Mouse (Mus musculus) layer of hippocampus, adult 9-10 months (tissue): ENCODE results near the gene Krtap5-1.
"Not testable (repeated sequence)": the region's sequence is repeated elsewhere in the genome, so short reads cannot be mapped to it uniquely, and the experiment has no call there.

Experiments
- DNase-seq: peaks from one replicate; pipeline ENCODE4 v3.0.0; 2022; ENCODE audit warnings: low spot score

Krtap5-1 gene

GRCm38 (mm10) chr7:142297018-142297417 is at the start of gene Krtap5-1:
Krtap5-1 (minus strand) TSS chr7:142297118.
- DNase-seq = not testable (repeated sequence)

DNA sequence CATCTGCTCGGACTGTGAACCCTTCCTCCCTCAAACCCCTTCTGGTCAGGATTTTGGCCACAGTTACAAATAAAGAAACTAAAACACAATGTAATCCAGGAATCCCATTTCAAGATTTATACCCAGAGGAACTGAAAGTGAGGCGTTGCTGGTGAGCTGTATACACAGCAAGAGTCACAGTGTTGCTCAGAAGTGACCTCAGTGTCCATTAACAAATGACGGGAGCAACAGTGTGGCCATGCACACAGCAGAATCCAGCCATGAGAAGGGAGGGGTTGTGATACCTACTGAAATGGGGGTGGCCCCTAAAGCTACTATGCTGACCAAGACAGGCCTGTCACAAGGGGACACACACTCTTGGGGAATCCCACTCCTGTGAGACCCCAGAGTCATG is 45.3 kb upstream of the Krtap5-1 start:
- no peak for DNase-seq

DNA sequence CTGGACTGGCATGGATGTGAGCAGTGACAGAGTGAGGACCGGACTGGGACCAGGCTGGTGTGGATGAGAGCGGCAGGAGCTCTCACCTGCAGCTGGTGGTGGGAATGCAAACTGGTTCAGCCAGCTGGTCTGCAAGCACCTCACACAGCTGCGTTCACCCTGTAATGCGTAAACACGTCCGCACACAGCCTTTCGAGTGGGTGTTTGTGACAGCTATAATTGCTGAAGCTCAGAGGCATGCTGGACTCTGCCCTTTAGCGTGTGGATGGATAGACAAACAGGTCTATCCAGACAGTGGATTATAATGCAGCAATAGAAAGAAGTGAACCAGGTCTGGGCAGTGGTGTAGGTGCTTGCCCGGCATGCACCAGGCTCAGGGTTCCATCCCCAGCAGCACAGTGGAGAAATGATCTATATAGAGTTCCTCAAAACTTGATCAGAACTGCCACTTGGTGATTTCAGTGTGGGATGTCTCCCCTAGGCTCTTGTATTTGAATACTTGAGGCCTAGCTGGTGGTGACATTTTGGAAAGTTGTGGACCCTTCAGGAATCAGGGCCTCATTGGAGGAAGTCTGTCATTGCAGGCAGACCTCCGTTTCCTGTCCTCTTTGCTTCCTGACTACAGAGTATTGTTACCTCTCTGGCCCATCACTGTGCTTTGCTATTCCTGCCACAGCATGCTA is 44.8 kb upstream of the Krtap5-1 start:
- no peak for DNase-seq

- no peak for DNase-seq
These were observed 43.5 kb upstream of the Krtap5-1 start for GRCm38 (mm10) chr7:142340269-142340970.

DNA sequence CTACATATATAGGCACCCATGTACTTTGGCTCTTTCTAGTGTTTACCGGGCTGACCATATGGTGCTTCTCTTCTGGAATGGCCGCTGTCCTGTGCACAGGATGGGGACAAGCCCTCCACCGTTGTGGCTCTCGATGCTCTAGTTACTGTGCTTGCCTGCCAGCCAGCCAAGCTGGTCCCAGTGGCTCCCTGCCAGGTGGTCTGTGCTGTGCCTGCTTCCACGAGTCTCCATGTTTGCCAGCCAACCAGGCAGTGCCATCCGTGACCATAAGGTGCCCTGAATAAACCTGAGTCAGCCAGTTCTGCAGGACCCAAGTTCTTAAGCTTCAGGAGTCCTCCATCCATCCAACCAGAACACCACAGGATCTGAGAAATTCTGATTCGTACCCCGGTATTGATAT is 38.2 kb upstream of the Krtap5-1 start:
- DNase-seq = no peak

DNA sequence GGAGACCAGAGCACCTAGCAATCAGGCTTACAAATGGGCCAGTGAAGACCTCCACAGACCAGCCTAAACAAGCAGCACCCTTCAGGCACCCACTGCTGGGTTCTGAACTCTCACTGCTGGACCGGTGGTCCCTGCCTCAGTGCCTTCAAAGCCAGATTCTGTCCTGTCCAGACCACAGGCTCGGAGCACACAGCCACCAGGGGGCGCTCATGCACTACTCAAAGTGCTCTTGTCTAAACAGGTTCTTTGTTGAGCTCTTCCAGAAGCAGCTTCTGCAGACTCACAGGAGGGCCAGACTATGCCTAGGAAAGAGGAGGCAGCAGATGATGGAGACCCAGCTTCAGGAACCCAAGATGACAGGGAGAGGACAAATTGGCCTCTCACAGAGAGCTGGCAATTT is 37.3 kb upstream of the Krtap5-1 start:
- peak; percentile 92 for DNase-seq

- DNase-seq = not testable (repeated sequence)
These were observed 35.8 kb upstream of the Krtap5-1 start for GRCm38 (mm10) chr7:142332741-142333140.

GRCm38 (mm10) chr7:142331281-142331680 is 34.4 kb upstream of the Krtap5-1 start:
- no peak for DNase-seq

DNA sequence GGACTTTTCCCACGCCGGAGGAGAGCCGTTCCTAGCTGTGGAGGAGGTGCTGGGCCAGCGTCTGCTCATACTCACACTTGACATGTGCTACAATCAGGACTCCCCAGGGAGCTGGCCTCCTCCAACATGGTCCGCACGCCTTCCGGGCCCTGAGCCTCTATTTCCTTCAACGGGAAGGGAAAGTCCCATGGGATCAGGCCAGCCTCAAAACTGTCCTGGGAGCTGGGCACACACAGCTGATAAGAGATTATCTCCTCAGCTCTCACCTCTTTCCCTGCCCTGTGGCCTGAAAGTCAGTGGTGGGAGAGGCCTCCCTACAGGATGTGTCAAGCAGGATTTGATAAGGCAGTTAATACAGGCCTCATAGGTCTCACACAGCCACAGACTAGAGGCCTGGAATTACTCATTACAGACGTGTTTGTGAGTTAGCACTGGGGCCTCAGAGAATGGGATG is 33.4 kb upstream of the Krtap5-1 start:
- DNase-seq = no peak

GRCm38 (mm10) chr7:142328507-142328906 is 31.6 kb upstream of the Krtap5-1 start:
- no peak for DNase-seq

DNA sequence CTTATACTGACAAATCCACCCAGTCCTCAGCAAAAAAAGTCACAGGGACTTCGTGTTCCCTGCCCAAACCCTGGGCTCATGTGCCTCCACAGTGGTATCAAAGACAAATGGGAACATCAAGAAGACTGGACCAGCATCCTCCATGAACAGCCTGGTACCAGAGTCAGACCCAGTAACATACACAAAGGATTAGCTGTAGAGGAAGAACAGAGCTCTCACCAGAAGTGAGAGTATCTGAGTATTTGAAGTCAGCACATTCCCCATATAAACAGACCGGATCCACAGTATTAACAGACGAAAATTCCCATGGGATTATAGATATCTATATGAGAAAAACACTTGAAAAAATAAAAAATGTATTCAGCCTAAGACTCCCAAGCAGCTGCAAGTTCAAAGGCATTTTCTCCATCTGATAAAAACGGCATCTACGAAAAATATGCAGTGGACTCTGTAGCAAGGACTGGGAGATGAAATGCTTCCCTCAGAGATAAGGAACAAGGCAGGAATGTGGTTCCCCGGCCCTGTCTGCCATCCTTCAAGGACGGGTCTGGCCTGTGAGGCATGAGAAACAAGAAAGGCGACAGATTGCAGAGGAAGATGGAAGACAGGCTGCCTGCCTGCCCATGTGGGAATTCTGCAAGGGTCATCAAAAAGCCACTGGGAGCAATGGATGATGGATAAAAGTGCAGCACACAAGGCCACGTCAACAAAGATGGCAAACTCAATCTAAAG is 30.0 kb upstream of the Krtap5-1 start:
- DNase-seq = no peak

- no peak for DNase-seq
These were observed 26.6 kb upstream of the Krtap5-1 start for GRCm38 (mm10) chr7:142323396-142324117.

DNA sequence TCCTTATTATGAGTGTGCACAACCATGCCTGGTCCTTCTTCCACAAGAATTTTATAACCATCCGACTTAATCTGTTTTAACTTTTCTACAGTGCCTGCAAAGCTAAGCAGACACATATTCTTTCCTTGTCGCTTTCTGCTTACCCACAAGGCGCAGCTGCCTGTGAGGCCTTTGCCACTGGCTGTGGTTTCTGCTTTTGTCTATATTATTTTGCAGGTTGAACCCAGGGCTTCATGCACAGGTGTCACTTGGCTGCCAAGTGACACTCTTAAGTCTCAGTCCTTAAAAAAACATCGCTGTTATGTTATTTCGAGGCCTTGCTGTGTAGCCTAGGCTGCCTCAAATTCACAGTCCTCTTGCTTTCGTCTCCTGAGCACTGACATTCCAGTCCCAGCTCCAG is 25.7 kb upstream of the Krtap5-1 start:
- DNase-seq = no peak

- DNase-seq = not testable (repeated sequence)
These were observed 24.9 kb upstream of the Krtap5-1 start for GRCm38 (mm10) chr7:142321637-142322306.

GRCm38 (mm10) chr7:142320906-142321305 is 24.0 kb upstream of the Krtap5-1 start:
- no peak for DNase-seq

- no peak for DNase-seq
These were observed 22.2 kb upstream of the Krtap5-1 start for GRCm38 (mm10) chr7:142319124-142319523.

DNA sequence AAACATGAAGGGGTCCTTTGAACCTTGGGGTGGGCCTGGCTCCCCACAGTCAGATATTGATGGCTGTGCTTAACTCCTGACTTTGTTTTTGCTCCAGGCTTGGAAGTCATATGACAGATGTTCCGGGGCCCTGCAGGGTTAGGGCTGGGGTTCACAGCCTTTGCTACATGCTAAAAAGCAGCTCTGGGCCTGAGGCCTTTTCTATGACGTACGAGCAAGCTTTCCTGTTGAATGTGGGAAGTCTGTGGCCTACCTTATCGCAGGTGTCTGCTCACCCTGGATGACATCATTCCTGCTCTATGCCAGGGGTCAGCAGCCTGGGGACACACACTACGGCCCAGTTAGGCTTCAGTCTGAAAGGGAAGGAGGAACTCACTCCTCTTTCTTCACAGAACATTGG is 20.3 kb upstream of the Krtap5-1 start:
- DNase-seq = no peak

GRCm38 (mm10) chr7:142316558-142316957 is 19.6 kb upstream of the Krtap5-1 start:
- DNase-seq = no peak

- DNase-seq = no peak
These were observed 17.8 kb upstream of the Krtap5-1 start for GRCm38 (mm10) chr7:142314600-142315285.

- DNase-seq = not testable (repeated sequence)
These were observed 7.0 kb upstream of the Krtap5-1 start for GRCm38 (mm10) chr7:142303929-142304328.

GRCm38 (mm10) chr7:142303249-142303648 is 6.3 kb upstream of the Krtap5-1 start, which contains the start of gene Krtap5-4:
Krtap5-4 (plus strand) TSS chr7:142303549.
- no peak for DNase-seq
